Comparison of ENCODE assay signal across 23 mouse cellular contexts in the genomic region with DNA sequence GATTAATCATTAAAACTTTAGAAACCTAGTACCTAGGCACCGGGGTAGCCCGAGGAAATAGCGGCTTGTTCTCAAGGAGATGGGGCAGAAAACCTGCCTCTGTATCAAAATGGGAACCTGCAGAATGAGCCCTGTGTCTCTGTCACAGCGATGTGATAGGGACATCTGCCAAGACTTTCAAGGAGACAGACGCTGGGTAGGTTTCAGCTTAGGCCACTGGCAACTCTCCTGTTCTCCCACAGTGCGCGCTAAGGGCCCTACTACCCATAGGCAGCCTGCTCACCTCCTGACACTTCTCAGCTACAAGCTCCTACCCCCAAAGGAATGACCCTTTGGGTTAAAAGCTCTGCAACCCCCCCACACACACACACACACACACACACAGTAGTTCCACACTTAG.
DNase-seq lines count a peak whose midpoint lies in the region; ATAC-seq lines count a peak whose summit lies in the region.
"Had no signal": no experiment of that assay in that cellular context is flagged by ENCODE, and none has a peak within 500 bp of the region (broad histone marks: within the 10 kb centered on the region; RNA-seq: fewer than 3 reads in every experiment).

No protein-coding gene starts in this region.

- no peaks in the 10 kb centered on the region for H3K9me3 ChIP-seq in hindbrain, embryonic 10.5 days
- H3K9me3 ChIP-seq in hindbrain, embryonic 14.5 days (ENCODE audit: control insufficient read depth, low read length), result no peaks in the 10 kb centered on the region
- H3K9me3 ChIP-seq in midbrain, embryonic 16.5 days (replicated peaks; ENCODE audit: control insufficient read depth, low read length, poor library complexity, severe bottlenecking), result no peaks in the 10 kb centered on the region
- no peaks in the 10 kb centered on the region for H3K9me3 ChIP-seq in midbrain, embryonic 14.5 days (ENCODE audit: control insufficient read depth, low read length)
- H3K9me3 ChIP-seq in forebrain, embryonic 15.5 days, result no peaks in the 10 kb centered on the region
- H3K9me3 ChIP-seq in limb, embryonic 13.5 days, result no peaks in the 10 kb centered on the region
- H3K9me3 ChIP-seq: embryonic facial prominence, embryonic 12.5 days; limb, embryonic 12.5 days; liver, embryonic 13.5 days had no signal

- ATAC-seq in hindbrain, embryonic 14.5 days (ENCODE audit: low FRiP score), result no peak
- no peak for ATAC-seq in midbrain, embryonic 16.5 days
- ATAC-seq in midbrain, embryonic 14.5 days (ENCODE audit: low FRiP score, low TSS enrichment), result no peak
- no peak for ATAC-seq in forebrain, embryonic 15.5 days (replicated peaks)
- ATAC-seq in limb, embryonic 13.5 days (ENCODE audit: low FRiP score, low read depth), result no peak

- 87% methylated on average over 7 of the region's 7 CpGs for WGBS in hindbrain, embryonic 10.5 days
- WGBS in hindbrain, embryonic 14.5 days, result 84% methylated on average over 7 of the region's 7 CpGs
- WGBS in midbrain, embryonic 16.5 days, result 77% methylated on average over 7 of the region's 7 CpGs
- WGBS in midbrain, embryonic 14.5 days, result 89% methylated on average over 7 of the region's 7 CpGs
- 68% methylated on average over 7 of the region's 7 CpGs for WGBS in forebrain, embryonic 15.5 days
- 85% methylated on average over 7 of the region's 7 CpGs for WGBS in limb, embryonic 13.5 days

- H3K27me3 ChIP-seq in hindbrain, embryonic 10.5 days (ENCODE audit: insufficient read depth, poor library complexity, severe bottlenecking), result no peaks in the 10 kb centered on the region
- H3K27me3 ChIP-seq in hindbrain, embryonic 14.5 days (ENCODE audit: control insufficient read depth, insufficient read depth, low read length), result no peaks in the 10 kb centered on the region
- peaks cover 3% of the 10 kb centered on the region; the same call in 1 of the 2 replicates for H3K27me3 ChIP-seq in midbrain, embryonic 16.5 days (ENCODE audit: control insufficient read depth, insufficient read depth, low read depth, low read length)
- peaks cover 4% of the 10 kb centered on the region for H3K27me3 ChIP-seq in midbrain, embryonic 14.5 days (ENCODE audit: control insufficient read depth, insufficient read depth, low read length)
- H3K27me3 ChIP-seq in forebrain, embryonic 15.5 days, result no peaks in the 10 kb centered on the region
- no peaks in the 10 kb centered on the region for H3K27me3 ChIP-seq in limb, embryonic 13.5 days
- H3K27me3 ChIP-seq: embryonic facial prominence, embryonic 12.5 days; limb, embryonic 12.5 days had no signal

- H3K9ac ChIP-seq in hindbrain, embryonic 14.5 days, result no peak overlapping the region
- 0 out of 2 replicates have a peak overlapping the region, but pooled peaks have one; percentile 6 for H3K9ac ChIP-seq in midbrain, embryonic 16.5 days (ENCODE audit: low read depth, low read length)
- H3K9ac ChIP-seq in midbrain, embryonic 14.5 days (replicated peaks; ENCODE audit: low read length), result no peak overlapping the region
- H3K9ac ChIP-seq in forebrain, embryonic 15.5 days (replicated peaks), result no peak overlapping the region
- H3K9ac ChIP-seq in limb, embryonic 13.5 days, result 0 out of 2 replicates have a peak overlapping the region, but pooled peaks have one; percentile 19
- H3K9ac ChIP-seq: embryonic facial prominence, embryonic 12.5 days; limb, embryonic 12.5 days; liver, embryonic 13.5 days; lung, embryonic 14.5 days had no signal

- H3K27ac ChIP-seq in hindbrain, embryonic 10.5 days, result peak overlapping the region; percentile 46; the same call in 1 of the 2 replicates
- no peak overlapping the region; the same call in 1 of the 2 replicates for H3K27ac ChIP-seq in hindbrain, embryonic 14.5 days
- no peak overlapping the region for H3K27ac ChIP-seq in midbrain, embryonic 16.5 days (ENCODE audit: low read length)
- no peak overlapping the region for H3K27ac ChIP-seq in midbrain, embryonic 14.5 days (replicated peaks; ENCODE audit: low read depth, low read length)
- H3K27ac ChIP-seq in forebrain, embryonic 15.5 days (replicated peaks), result peak overlapping the region; percentile 36
- H3K27ac ChIP-seq in limb, embryonic 13.5 days, result no peak overlapping the region
- H3K27ac ChIP-seq: embryonic facial prominence, embryonic 12.5 days; heart, adult 2 months; left cerebral cortex, adult 2 months; limb, embryonic 12.5 days; liver, embryonic 13.5 days; macrophage had no signal

- H3K4me2 ChIP-seq in hindbrain, embryonic 14.5 days (replicated peaks), result no peak overlapping the region
- H3K4me2 ChIP-seq in midbrain, embryonic 16.5 days (ENCODE audit: low read length), result no peak overlapping the region
- H3K4me2 ChIP-seq in midbrain, embryonic 14.5 days (ENCODE audit: low read length), result no peak overlapping the region
- no peak overlapping the region for H3K4me2 ChIP-seq in forebrain, embryonic 15.5 days (replicated peaks)
- H3K4me2 ChIP-seq in limb, embryonic 13.5 days (replicated peaks), result no peak overlapping the region
- H3K4me2 ChIP-seq: embryonic facial prominence, embryonic 12.5 days; limb, embryonic 12.5 days; liver, embryonic 13.5 days; lung, embryonic 14.5 days; midbrain, embryonic 11.5 days had no signal

- no peak overlapping the region for H3K4me3 ChIP-seq in hindbrain, embryonic 10.5 days
- H3K4me3 ChIP-seq in hindbrain, embryonic 14.5 days (replicated peaks; ENCODE audit: low read length), result no peak overlapping the region
- no peak overlapping the region for H3K4me3 ChIP-seq in midbrain, embryonic 16.5 days (ENCODE audit: low read depth, low read length)
- no peak overlapping the region for H3K4me3 ChIP-seq in midbrain, embryonic 14.5 days (replicated peaks; ENCODE audit: low read depth, low read length)
- H3K4me3 ChIP-seq in forebrain, embryonic 15.5 days, result no peak overlapping the region
- no peak overlapping the region for H3K4me3 ChIP-seq in limb, embryonic 13.5 days
- H3K4me3 ChIP-seq: embryonic facial prominence, embryonic 12.5 days; erythroblast, embryonic 14.5 days; heart, adult 2 months; left cerebral cortex, adult 2 months; limb, embryonic 12.5 days; liver, embryonic 13.5 days had no signal

- no peaks in the 10 kb centered on the region for H3K36me3 ChIP-seq in hindbrain, embryonic 10.5 days
- H3K36me3 ChIP-seq in hindbrain, embryonic 14.5 days (replicated peaks; ENCODE audit: control insufficient read depth, insufficient read depth), result no peaks in the 10 kb centered on the region
- no peaks in the 10 kb centered on the region for H3K36me3 ChIP-seq in midbrain, embryonic 16.5 days (ENCODE audit: control insufficient read depth, insufficient read depth, low read length)
- no peaks in the 10 kb centered on the region for H3K36me3 ChIP-seq in midbrain, embryonic 14.5 days (ENCODE audit: control insufficient read depth, insufficient read depth, low read length)
- no peaks in the 10 kb centered on the region for H3K36me3 ChIP-seq in forebrain, embryonic 15.5 days
- H3K36me3 ChIP-seq in limb, embryonic 13.5 days, result no peaks in the 10 kb centered on the region
- H3K36me3 ChIP-seq: embryonic facial prominence, embryonic 12.5 days; limb, embryonic 12.5 days; liver, embryonic 13.5 days had no signal

- peaks cover 90% of the 10 kb centered on the region for H3K4me1 ChIP-seq in hindbrain, embryonic 10.5 days (replicated peaks)
- H3K4me1 ChIP-seq in hindbrain, embryonic 14.5 days (replicated peaks; ENCODE audit: control insufficient read depth, insufficient read depth, low read length), result peaks cover 17% of the 10 kb centered on the region
- peaks cover 9% of the 10 kb centered on the region for H3K4me1 ChIP-seq in midbrain, embryonic 16.5 days (ENCODE audit: control insufficient read depth, insufficient read depth, low read length)
- H3K4me1 ChIP-seq in midbrain, embryonic 14.5 days (ENCODE audit: control insufficient read depth, insufficient read depth, low read length), result peaks cover 14% of the 10 kb centered on the region; the same call in 1 of the 2 replicates
- H3K4me1 ChIP-seq in forebrain, embryonic 15.5 days, result peaks cover 76% of the 10 kb centered on the region
- H3K4me1 ChIP-seq in limb, embryonic 13.5 days, result peaks cover 66% of the 10 kb centered on the region

- DNase-seq in hindbrain, embryonic 10.5 days (ENCODE audit: low spot score), result no peak
- DNase-seq in hindbrain, embryonic 14.5 days (ENCODE audit: low spot score), result no peak
- no peak for DNase-seq in midbrain, embryonic 14.5 days
- no peak for DNase-seq in adrenal gland, postnatal 4 days (ENCODE audit: low spot score in 2 of 2)
- DNase-seq: adrenal gland, adult 8-10 months; cerebellum, adult 18-20 months; gastrocnemius, postnatal 14 days; heart, adult 2 months; heart, postnatal 36 days; kidney, adult 8-10 months; kidney, postnatal 14 days; liver, embryonic 13.5 days; lung, embryonic 14.5 days; retina, postnatal 1 day had no signal

Comparison
In these comparisons a context has a peak if more than half of its experiments do, and no peak if none do; other contexts are left out.
1. H3K27ac ChIP-seq: peak in hindbrain, embryonic 10.5 days (single experiment) and forebrain, embryonic 15.5 days (single experiment); none in hindbrain, embryonic 14.5 days (single experiment), midbrain, embryonic 16.5 days (single experiment), midbrain, embryonic 14.5 days (single experiment) and limb, embryonic 13.5 days (single experiment).
2. H3K9ac ChIP-seq: peak in midbrain, embryonic 16.5 days (single experiment) and limb, embryonic 13.5 days (single experiment); none in hindbrain, embryonic 14.5 days (single experiment), midbrain, embryonic 14.5 days (single experiment) and forebrain, embryonic 15.5 days (single experiment).